Mouse (Mus musculus): ENCODE results near the gene Fam222b. TPM values are rescaled to one million over a fixed set of nuclear protein-coding genes. Genes with fewer than 3 reads are reported as not detected.

Fam222b gene
- total and polyA plus RNA-seq, 2 experiments from 2014 or later: 10.8 to 11.1 TPM

GRCm38 (mm10) chr11:78069130-78069529 is 25.3 kb upstream of the Fam222b start:
- Histone ChIP-seq H3K4me2 (ENCODE audit: low read depth, low read length) (no peak overlapping the region), H3K27me3 (ENCODE audit: control insufficient read depth, insufficient read depth, low read length) (no peaks in the 10 kb centered on the region), H3K4me1 (ENCODE audit: control insufficient read depth, insufficient read depth) (no peaks in the 10 kb centered on the region), H3K36me3 (replicated peaks; ENCODE audit: control insufficient read depth, insufficient read depth, low read length) (peaks cover 14% of the 10 kb centered on the region), H3K27ac (ENCODE audit: low read depth) (no peak overlapping the region), H3K4me3 (ENCODE audit: low read depth, low read length) (no peak overlapping the region), H3K9me3 (replicated peaks; ENCODE audit: control insufficient read depth, low read length) (no peaks in the 10 kb centered on the region), H3K9ac (replicated peaks; ENCODE audit: low read depth, low read length) (no peak overlapping the region)
- 76% methylated on average over 5 of the region's 5 CpGs for WGBS
- ATAC-seq (ENCODE audit: insufficient read depth, low read depth) (no peak), DNase-seq (ENCODE audit: low spot score) (no peak)
- no peak for TF ChIP-seq EP300 (IDR thresholded peaks at IDR 0.05; ENCODE audit: low read depth)
- TF ChIP-seq CTCF (IDR thresholded peaks at IDR 0.05; ENCODE audit: low read depth): no peak

GRCm38 (mm10) chr11:78069646-78070045 is 24.8 kb upstream of the Fam222b start:
- ATAC-seq (ENCODE audit: insufficient read depth, low read depth) (no peak), DNase-seq (ENCODE audit: low spot score) (no peak)
- H3K4me2 ChIP-seq (ENCODE audit: low read depth, low read length): no peak overlapping the region
- 42% methylated on average over 6 of the region's 6 CpGs for WGBS
- TF ChIP-seq CTCF (IDR thresholded peaks at IDR 0.05; ENCODE audit: low read depth) (no peak), EP300 (IDR thresholded peaks at IDR 0.05; ENCODE audit: low read depth) (no peak)
- peaks cover 19% of the 10 kb centered on the region for H3K36me3 ChIP-seq (replicated peaks; ENCODE audit: control insufficient read depth, insufficient read depth, low read length)
- H3K27me3 ChIP-seq (ENCODE audit: control insufficient read depth, insufficient read depth, low read length): no peaks in the 10 kb centered on the region
- no peaks in the 10 kb centered on the region for H3K9me3 ChIP-seq (replicated peaks; ENCODE audit: control insufficient read depth, low read length)
- H3K4me1 ChIP-seq (ENCODE audit: control insufficient read depth, insufficient read depth): no peaks in the 10 kb centered on the region
- no peak overlapping the region for H3K9ac ChIP-seq (replicated peaks; ENCODE audit: low read depth, low read length)
- H3K27ac ChIP-seq (ENCODE audit: low read depth): no peak overlapping the region
- H3K4me3 ChIP-seq (ENCODE audit: low read depth, low read length): no peak overlapping the region

- Histone ChIP-seq H3K9ac (replicated peaks; ENCODE audit: low read depth, low read length) (no peak overlapping the region), H3K27me3 (ENCODE audit: control insufficient read depth, insufficient read depth, low read length) (no peaks in the 10 kb centered on the region), H3K4me3 (ENCODE audit: low read depth, low read length) (no peak overlapping the region), H3K4me2 (ENCODE audit: low read depth, low read length) (no peak overlapping the region), H3K36me3 (replicated peaks; ENCODE audit: control insufficient read depth, insufficient read depth, low read length) (peaks cover 40% of the 10 kb centered on the region), H3K9me3 (replicated peaks; ENCODE audit: control insufficient read depth, low read length) (no peaks in the 10 kb centered on the region), H3K4me1 (ENCODE audit: control insufficient read depth, insufficient read depth) (no peaks in the 10 kb centered on the region), H3K27ac (ENCODE audit: low read depth) (no peak overlapping the region)
- no peak for ATAC-seq (ENCODE audit: insufficient read depth, low read depth)
- DNase-seq (ENCODE audit: low spot score): no peak
- WGBS: 88% methylated on average over 5 of the region's 5 CpGs
- no peak for TF ChIP-seq CTCF (IDR thresholded peaks at IDR 0.05; ENCODE audit: low read depth)
- no peak for TF ChIP-seq EP300 (IDR thresholded peaks at IDR 0.05; ENCODE audit: low read depth)
These were observed 22.5 kb upstream of the Fam222b start for GRCm38 (mm10) chr11:78071938-78072337.

- DNase-seq (ENCODE audit: low spot score) (no peak), ATAC-seq (ENCODE audit: insufficient read depth, low read depth) (no peak)
- peaks cover 46% of the 10 kb centered on the region for H3K36me3 ChIP-seq (replicated peaks; ENCODE audit: control insufficient read depth, insufficient read depth, low read length)
These were observed 21.9 kb upstream of the Fam222b start for GRCm38 (mm10) chr11:78072425-78073130.

GRCm38 (mm10) chr11:78073577-78074276 is 20.7 kb upstream of the Fam222b start:
- H3K36me3 ChIP-seq (replicated peaks; ENCODE audit: control insufficient read depth, insufficient read depth, low read length): peaks cover 50% of the 10 kb centered on the region
- TF ChIP-seq EP300 (IDR thresholded peaks at IDR 0.05; ENCODE audit: low read depth) (no peak), CTCF (IDR thresholded peaks at IDR 0.05; ENCODE audit: low read depth) (no peak)
- no peak overlapping the region for H3K27ac ChIP-seq (ENCODE audit: low read depth)
- 94% methylated on average over 9 of the region's 9 CpGs for WGBS
- H3K4me3 ChIP-seq (ENCODE audit: low read depth, low read length): no peak overlapping the region
- H3K27me3 ChIP-seq (ENCODE audit: control insufficient read depth, insufficient read depth, low read length): no peaks in the 10 kb centered on the region
- H3K9me3 ChIP-seq (replicated peaks; ENCODE audit: control insufficient read depth, low read length): no peaks in the 10 kb centered on the region
- H3K9ac ChIP-seq (replicated peaks; ENCODE audit: low read depth, low read length): no peak overlapping the region
- DNase-seq (ENCODE audit: low spot score) (no peak), ATAC-seq (ENCODE audit: insufficient read depth, low read depth) (no peak)
- H3K4me1 ChIP-seq (ENCODE audit: control insufficient read depth, insufficient read depth): no peaks in the 10 kb centered on the region
- no peak overlapping the region for H3K4me2 ChIP-seq (ENCODE audit: low read depth, low read length)

More at GRCm38 (mm10) chr11:78072425-78073130, 21.9 kb upstream of the Fam222b start:
- Histone ChIP-seq H3K4me1 (ENCODE audit: control insufficient read depth, insufficient read depth) (no peaks in the 10 kb centered on the region), H3K9me3 (replicated peaks; ENCODE audit: control insufficient read depth, low read length) (no peaks in the 10 kb centered on the region), H3K27me3 (ENCODE audit: control insufficient read depth, insufficient read depth, low read length) (no peaks in the 10 kb centered on the region), H3K4me2 (ENCODE audit: low read depth, low read length) (no peak overlapping the region), H3K27ac (ENCODE audit: low read depth) (no peak overlapping the region), H3K4me3 (ENCODE audit: low read depth, low read length) (no peak overlapping the region), H3K9ac (replicated peaks; ENCODE audit: low read depth, low read length) (no peak overlapping the region)
- WGBS: 19% methylated on average over 6 of the region's 6 CpGs
- TF ChIP-seq CTCF (IDR thresholded peaks at IDR 0.05; ENCODE audit: low read depth) (no peak), EP300 (IDR thresholded peaks at IDR 0.05; ENCODE audit: low read depth) (no peak)
